Mouse (Mus musculus): ENCODE data around the gene Capn8. TPM values are rescaled to one million over a fixed set of nuclear protein-coding genes. Genes with fewer than 3 reads are reported as not detected.

The Capn8 gene
- total RNA-seq, 2 experiments from 2014 or later = not detected

DNA sequence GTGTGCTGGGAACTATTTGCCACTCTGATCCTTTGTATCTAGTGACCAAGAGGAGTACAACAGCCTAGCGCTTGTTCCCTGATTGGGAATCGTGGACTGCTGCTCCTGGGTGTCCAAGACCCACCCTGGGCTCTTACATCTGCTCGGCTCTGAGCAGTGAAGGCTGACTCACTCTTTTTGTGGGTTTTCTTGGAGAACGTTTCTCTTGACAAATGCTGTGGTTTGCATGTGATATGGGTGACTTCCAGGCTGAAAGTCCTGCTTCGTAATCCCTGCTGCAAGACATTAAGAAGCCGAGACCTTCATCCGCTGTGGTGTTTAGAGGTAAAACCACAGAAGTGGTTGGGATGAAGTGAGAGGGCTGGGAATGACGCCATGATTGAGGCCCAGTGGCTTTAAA lies 21.7 kb upstream of the Capn8 start:
- DNase-seq = no peak
- intact Hi-C loops (cut with DNase I; ENCODE audit: low total_unique reads) = loop anchor here (5.0 to 10.0 kb wide), 2 partner anchors 56 to 168 kb away; no protein-coding TSS in a partner anchor

- intact Hi-C loops (cut with DNase I; ENCODE audit: low total_unique reads) = loop anchor here (5.0 to 10.0 kb wide), 2 partner anchors 57 to 169 kb away; no protein-coding TSS in a partner anchor
Measured at GRCm38 (mm10) chr1:182543906-182544305, 20.9 kb upstream of the Capn8 start.

DNA sequence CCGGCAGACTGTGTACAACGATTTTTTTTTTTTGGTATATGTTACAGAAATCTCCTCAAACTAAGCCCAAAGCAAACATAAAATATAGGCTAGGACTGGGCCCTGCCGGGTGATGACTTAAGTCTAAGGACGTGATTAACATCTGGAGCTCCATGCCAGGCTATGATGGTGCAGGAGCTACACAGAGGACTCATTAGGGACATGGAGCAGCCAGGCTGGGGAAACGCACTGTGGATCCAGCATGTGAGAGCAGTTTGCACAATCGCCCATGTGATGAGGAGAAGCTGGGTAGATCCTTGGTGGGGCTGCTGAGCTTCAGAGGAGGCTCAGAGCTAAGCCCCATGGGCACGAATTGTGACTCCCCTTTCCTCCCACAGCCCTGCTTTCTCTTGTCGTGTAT lies 14.0 kb upstream of the Capn8 start:
- DNase-seq = no peak
- intact Hi-C loops (cut with DNase I; ENCODE audit: low total_unique reads) = loop anchor here (10.0 kb wide), 2 partner anchors 394 to 684 kb away; no protein-coding TSS in a partner anchor

More at GRCm38 (mm10) chr1:182543906-182544305, 20.9 kb upstream of the Capn8 start:
- DNase-seq = no peak

- intact Hi-C loops (cut with DNase I; ENCODE audit: low total_unique reads) = loop anchor here (10.0 kb wide), 2 partner anchors 391 to 681 kb away; no protein-coding TSS in a partner anchor
- peak; percentile 50 for DNase-seq
Measured at GRCm38 (mm10) chr1:182553649-182554375, 11.0 kb upstream of the Capn8 start.

- intact Hi-C loops (cut with DNase I; ENCODE audit: low total_unique reads) = loop anchor here (10.0 kb wide), 2 partner anchors 387 to 677 kb away; no protein-coding TSS in a partner anchor
- no peak for DNase-seq
Measured at GRCm38 (mm10) chr1:182558271-182558670, 6.5 kb upstream of the Capn8 start.

- intact Hi-C loops (cut with DNase I; ENCODE audit: low total_unique reads) = loop anchor here (10.0 kb wide), 2 partner anchors 385 to 675 kb away; no protein-coding TSS in a partner anchor
- DNase-seq = no peak
Measured at GRCm38 (mm10) chr1:182559530-182559929, 5.3 kb upstream of the Capn8 start.

DNA sequence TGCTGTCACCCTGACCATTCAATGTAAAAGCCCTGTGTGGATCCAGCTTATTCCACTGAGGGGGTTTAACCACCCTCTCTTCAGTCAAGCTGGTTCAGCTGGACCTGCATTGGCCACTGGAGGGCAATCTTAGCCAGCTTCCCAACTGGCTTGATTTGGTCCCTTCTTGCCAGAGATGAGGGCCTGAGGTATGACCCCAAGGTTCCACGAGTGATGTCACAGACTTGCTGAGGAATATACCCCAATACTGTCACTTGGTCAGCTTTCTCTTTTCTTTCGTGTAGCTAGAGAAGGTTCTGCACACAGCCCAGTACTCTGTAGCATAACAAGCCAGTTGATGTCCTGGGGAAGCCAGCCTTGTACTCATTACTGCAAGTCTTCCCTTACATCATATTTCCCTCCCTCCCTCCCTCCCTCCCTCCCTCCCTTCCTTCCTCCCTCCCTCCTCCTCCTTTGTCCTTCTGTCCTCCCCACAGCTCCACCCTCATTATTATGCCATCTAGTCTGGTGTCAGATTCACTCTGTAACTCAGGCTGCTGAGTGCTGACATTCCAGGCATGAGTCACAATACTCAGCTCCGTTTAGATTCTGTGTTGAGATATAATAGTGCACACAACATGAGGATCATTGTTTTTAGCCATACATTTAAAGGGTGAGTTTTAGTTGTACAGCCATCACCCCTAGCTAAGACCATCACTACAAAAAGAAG lies 4.3 kb upstream of the Capn8 start:
- DNase-seq = peak; percentile 28
- intact Hi-C loops (cut with DNase I; ENCODE audit: low total_unique reads) = loop anchor here (5.0 to 10.0 kb wide), 2 partner anchors 97 to 224 kb away; no protein-coding TSS in a partner anchor

- intact Hi-C loops (cut with DNase I; ENCODE audit: low total_unique reads) = loop anchor here (5.0 to 10.0 kb wide), 2 partner anchors 95 to 223 kb away; no protein-coding TSS in a partner anchor
- DNase-seq = no peak
Measured at GRCm38 (mm10) chr1:182561945-182562514, 2.8 kb upstream of the Capn8 start.

GRCm38 (mm10) chr1:182562576-182563370 lies 2.0 kb upstream of the Capn8 start:
- DNase-seq = no peak
- intact Hi-C loops (cut with DNase I; ENCODE audit: low total_unique reads) = loop anchor here (5.0 to 10.0 kb wide), 2 partner anchors 95 to 222 kb away; no protein-coding TSS in a partner anchor

DNA sequence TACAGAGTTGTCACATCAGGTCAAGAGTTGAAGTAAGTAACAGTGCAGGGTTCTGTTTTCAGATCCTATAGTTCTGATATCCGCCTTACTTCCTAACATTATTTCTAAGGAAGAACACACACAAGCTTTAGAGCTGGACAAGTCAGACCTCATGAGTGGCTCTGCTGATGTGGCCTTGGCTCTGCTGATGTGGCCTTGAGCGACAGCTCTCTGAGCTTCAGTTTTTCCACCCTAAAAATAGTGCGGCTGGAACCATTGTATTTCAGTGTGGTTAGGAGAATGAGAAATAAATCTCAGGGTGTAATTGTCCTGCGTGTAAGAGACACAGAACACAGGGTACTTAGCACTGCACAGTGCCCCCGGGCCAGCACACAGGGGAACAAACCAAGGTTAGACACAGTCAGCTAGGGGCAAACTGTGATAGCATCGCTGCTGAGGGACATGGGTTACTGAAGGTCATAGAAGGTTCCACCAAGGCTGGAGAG lies 586 bp downstream of the Capn8 start:
- DNase-seq = no peak

GRCm38 (mm10) chr1:182571148-182571547 lies 6.3 kb downstream of the Capn8 start:
- DNase-seq = no peak
- intact Hi-C loops (cut with DNase I; ENCODE audit: low total_unique reads) = no loop called here

More for the DNA sequence above, 586 bp downstream of the Capn8 start:
- intact Hi-C loops (cut with DNase I; ENCODE audit: low total_unique reads) = loop anchor here (10.0 kb wide), 1 partner anchor 219 kb away; no protein-coding TSS in a partner anchor

- intact Hi-C loops (cut with DNase I; ENCODE audit: low total_unique reads) = no loop called here
Measured at GRCm38 (mm10) chr1:182571973-182572372, 7.2 kb downstream of the Capn8 start.

DNA sequence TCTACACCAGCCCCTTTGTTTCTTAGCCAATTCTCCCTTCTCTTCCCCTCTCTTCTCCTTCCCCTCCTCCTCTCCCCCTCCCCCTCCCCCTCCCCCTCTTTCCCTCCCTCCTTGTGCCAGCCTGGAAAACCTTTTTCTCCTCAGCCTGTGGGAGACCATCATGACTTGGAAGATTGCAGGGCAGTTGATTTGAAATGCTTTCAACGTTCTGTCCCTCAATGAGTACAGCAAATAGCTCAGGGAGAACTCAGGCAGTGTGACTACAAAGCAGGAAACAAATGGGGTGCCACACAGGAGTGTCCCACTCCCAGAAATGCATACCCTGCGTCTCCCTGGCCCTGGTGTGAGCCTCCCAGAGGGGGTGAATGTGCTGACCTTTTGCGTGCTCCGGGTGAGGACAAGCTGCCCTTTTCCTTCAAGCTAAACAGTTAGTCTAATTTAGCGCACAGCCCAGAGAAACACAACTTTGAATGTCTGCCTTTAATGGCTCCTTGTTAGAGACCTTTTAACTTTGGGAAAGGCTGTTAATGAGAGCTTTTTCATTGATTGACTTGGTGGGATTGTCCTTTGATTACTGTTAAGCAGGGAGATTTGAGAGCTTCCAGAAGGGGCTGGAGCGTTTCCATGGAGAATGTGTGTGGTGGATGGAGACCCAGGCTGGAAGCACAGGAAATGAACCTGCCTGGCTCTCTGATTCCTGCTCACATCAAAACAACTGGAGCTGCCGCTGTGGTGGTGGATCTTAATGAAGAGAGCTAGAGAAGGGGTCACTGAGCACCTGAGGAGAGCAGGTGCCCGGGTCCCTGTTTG lies 9.3 kb downstream of the Capn8 start:
- intact Hi-C loops (cut with DNase I; ENCODE audit: low total_unique reads) = no loop called here
- DNase-seq = no peak

More at GRCm38 (mm10) chr1:182571973-182572372, 7.2 kb downstream of the Capn8 start:
- DNase-seq = no peak

DNA sequence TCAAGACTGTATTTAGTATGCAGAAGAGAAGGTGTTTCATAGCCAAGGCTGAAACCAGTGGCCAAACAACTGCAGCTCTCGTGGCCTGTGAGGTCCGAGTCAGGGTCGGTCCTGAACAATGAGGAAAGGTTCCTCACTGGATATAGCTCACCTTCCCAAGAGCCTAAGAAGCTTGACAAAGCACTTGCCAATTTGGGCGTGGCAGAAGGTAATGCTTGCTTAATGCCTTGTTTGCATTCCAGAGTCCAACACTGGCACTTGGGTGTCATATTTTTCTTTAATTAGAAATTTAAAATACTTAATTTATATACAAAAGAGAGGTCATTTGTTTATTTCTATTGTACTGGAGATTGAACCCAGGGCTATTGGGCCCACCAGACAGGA lies 9.9 kb downstream of the Capn8 start:
- intact Hi-C loops (cut with DNase I; ENCODE audit: low total_unique reads) = no loop called here

GRCm38 (mm10) chr1:182584169-182584568 lies 19.4 kb downstream of the Capn8 start:
- intact Hi-C loops (cut with DNase I; ENCODE audit: low total_unique reads) = no loop called here
- no peak for DNase-seq

More for the DNA sequence above, 9.9 kb downstream of the Capn8 start:
- no peak for DNase-seq

- DNase-seq = no peak
- intact Hi-C loops (cut with DNase I; ENCODE audit: low total_unique reads) = no loop called here
Measured at GRCm38 (mm10) chr1:182585162-182585840, 20.5 kb downstream of the Capn8 start.

DNA sequence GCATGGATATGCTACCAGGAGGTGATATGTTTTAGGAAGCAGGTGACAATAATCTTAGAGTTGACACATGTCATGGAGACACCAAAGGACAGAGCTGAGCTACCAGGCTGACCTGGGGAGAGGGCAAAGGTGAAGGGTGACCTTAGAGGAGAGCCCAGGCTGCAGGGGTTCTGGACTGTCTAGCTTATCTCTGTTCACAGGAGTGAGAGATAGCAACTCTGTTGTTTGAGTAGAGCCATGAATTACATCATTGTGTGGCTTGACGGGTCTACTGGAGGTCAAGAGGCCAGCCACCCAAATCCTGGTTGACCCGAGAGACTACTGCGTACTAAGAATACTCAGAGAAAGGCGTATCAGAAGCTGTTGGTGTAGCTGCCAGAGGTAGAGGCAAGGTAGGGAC lies 22.9 kb downstream of the Capn8 start:
- no peak for DNase-seq
- intact Hi-C loops (cut with DNase I; ENCODE audit: low total_unique reads) = no loop called here

Data from gastrocnemius, postnatal 14 days (tissue).